Mouse (Mus musculus) lung, postnatal 0 days (tissue): ENCODE results near the gene Prom1.

Source experiments
- CTCF ChIP-seq: IDR thresholded peaks from 2 replicates; pipeline ENCODE4 v1.5.1; 2016; ENCODE audit warnings: antibody characterized with exemption, mild to moderate bottlenecking
- EP300 ChIP-seq: IDR thresholded peaks from 2 replicates; pipeline ENCODE4 v1.6.1; 2016; ENCODE audit warnings: antibody characterized with exemption, mild to moderate bottlenecking, control low read depth

DNA sequence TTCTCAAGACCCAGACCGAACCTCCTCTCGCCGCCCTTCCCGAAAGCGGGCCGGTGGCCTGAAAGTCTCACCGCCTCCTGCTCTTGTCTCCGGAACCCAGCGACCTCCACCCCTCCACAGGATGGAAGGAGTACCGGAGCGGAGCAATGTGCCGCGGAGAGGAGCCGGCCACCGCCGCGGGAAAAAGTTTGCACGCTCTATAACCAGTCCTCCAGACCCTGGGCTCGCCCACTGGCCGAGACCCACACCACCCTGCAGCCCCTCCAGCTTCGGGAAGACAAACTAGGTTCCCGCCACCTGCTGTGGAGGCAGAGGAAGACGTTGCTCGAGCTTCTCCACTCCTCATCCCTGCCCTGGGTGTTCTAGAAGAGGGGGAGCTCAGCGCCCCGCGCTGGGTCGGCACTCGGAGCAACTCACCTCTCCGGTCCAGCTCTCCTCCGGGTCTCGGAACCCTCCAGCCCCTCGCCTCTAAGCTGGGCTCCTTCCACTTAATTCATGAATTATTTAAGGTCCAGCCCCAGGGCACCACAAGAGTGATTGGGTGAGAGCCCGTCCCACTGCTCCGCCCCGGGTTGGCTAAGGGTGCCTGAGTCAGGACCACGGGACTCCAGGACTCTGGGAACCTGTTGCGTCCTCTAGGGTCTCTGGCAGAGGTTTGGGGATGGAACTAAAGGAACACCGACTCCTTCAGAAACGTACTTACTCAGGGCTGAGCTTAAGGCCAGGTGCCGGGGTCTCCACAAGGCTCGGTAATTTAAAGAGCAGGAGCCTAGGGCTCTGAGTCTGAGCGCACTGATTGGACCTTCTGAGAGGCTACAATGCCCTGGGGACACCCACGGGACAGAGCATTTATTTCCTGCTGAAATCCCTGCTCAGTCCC is at the start of gene Prom1:
- TF ChIP-seq CTCF: no peak
- TF ChIP-seq EP300: no peak
